Mouse (Mus musculus): ENCODE measurements around the gene 1500009L16Rik.

DNA sequence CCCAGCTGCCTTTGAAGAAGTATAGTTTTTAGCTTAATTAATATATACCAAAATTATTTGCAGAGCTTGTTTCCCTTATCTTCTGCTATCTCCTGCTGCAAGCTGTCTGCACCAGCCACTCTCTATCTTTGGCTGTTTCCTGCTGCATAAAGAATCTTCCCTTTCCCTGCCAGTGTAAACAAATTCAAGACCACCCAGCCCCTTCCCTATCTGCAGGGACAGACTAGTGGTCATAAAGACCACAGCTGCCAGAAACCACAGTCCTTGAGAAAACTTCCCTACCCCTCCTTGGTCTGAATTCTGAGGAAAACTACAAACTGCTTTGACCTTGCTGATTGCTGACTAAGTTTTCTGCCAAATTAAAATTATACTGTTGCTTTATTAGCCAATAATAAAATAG, 44.2 kb downstream of the 1500009L16Rik start:
- no peak for TF ChIP-seq POLR2A (IDR thresholded peaks at IDR 0.05; ENCODE audit: insufficient read length, low read depth)
- no peak for TF ChIP-seq E2F4 (IDR thresholded peaks at IDR 0.05; ENCODE audit: insufficient read depth)
